Mouse (Mus musculus) adrenal gland, adult 2 months (tissue): ENCODE measurements around the gene Knop1. TPM values are rescaled to one million over a fixed set of nuclear protein-coding genes. Genes with fewer than 3 reads are reported as not detected.

ENCODE experiments used
- DNase-seq: peaks from one replicate; pipeline ENCODE4 v3.0.0; 2021
- polyA plus RNA-seq: library from polyadenylated mRNA; depleted of rRNA; stranded (reverse); fragments of >200 nt; gene quantifications from 2 replicates; pipeline ENCODE4 v1.2.3, GENCODE M21; 2012; rRNA removed
- total RNA-seq, 2 experiments: library from RNA; stranded (reverse); gene quantifications; 2 replicates each; pipeline ENCODE4 v1.2.3; 2021

Knop1 gene
- total and polyA plus RNA-seq, 3 experiments = 8.0 to 70.0 (median 34.6) TPM

DNA sequence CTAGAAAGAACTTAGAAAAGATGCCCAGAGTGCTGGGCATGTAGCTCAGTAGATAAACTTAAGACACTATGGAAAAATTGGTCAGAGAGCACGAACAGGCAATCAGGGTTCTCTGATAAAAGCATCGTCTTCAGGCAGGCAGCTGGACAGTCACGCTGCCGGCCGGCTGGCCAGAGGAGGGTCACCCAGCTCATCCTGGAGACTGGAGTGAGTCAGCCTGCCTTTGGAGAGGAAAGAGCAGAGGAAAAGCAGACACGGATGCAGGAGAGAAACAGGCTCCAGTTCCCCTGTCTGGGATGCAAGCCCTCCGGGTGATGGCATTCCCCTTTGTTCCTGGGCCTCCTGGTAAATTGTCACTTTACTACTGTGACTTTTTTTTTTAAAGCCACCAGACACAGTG lies 58.5 kb downstream of the Knop1 start:
- DNase-seq = no peak

DNA sequence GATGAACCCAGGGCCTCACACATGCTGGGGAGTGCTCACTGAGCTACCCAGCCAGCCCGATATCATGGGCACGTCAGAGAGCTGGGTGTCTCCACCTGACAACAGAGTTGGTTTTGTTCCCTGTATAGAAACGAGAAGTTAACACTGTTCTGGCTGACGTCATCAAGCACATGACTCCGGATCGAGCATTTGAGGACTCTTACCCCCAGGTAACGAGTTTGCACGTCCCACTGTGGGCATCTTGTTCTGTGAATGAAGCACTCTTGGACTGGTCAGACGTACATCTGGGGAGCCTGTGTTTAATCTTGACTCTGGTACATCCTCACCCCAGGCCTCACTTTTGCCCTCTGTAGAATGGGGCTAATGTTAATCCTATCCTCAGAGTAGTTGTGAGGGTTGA lies 59.2 kb downstream of the Knop1 start:
- DNase-seq = no peak

DNA sequence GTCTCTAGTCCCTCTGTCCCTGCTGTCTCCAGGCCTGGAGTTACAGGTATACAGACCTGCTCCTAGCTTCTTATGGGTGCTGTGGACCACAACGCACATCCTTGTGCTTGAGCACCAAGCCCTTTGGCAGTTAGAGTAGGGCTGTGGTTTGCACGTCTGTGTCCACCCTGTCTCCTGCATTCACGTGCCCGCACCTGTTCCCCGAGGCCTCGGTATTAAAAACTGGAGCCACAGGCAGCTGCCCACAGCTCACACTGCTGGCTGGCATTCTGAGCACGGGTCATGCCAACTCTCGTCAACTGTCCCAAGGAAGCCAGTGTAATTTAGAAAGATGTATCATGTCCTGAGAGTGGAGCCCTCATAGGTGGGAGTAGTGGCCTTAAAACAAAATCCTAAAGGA lies 60.3 kb downstream of the Knop1 start:
- no peak for DNase-seq

DNA sequence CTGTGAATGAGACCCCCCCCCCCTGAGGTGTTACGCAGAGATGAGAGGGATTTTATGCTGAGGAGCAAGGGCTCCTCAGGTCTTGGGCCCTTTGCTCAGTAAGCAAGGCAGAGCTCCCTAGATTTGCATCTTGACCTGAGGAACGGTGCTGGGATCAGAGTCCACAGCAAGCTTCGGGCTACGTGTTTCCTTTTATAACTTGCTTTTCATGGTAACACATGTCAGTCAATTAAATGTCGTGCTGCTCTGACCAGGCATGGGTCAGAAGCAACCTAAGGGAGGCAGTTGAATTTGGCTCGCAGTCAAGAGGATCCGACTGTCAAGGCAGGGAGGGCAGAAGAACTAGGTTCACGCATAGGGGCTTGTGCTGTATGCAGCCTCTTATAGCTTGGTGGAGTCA lies 62.2 kb downstream of the Knop1 start:
- no peak for DNase-seq

Other genes starting within 250 kb of the Knop1 start
- gene Gde1, start 150.5 kb downstream of the Knop1 start, total RNA-seq = 100 to 1,000 TPM; 111 to 162 TPM
- 1,038 and 1,224 TPM in 2 replicates for gene Gde1, start 150.5 kb downstream of the Knop1 start, polyA plus RNA-seq
- 1 to 10 TPM; 4.6 to 7.5 TPM for gene Ccp110, start 143.7 kb downstream of the Knop1 start, total RNA-seq
- 0.85 and 0.93 TPM in 2 replicates for gene Ccp110, start 143.7 kb downstream of the Knop1 start, polyA plus RNA-seq
- 10 to 100 TPM; 52.2 to 85.3 TPM for gene Vps35l, start 116.0 kb downstream of the Knop1 start, total RNA-seq
- gene Vps35l, start 116.0 kb downstream of the Knop1 start, polyA plus RNA-seq = 25.2 and 32.6 TPM in 2 replicates
- gene Iqck, start 502 bp downstream of the Knop1 start, total RNA-seq = 10 to 100 TPM; 14.7 to 44.3 TPM
- gene Iqck, start 502 bp downstream of the Knop1 start, polyA plus RNA-seq = 13.5 and 14.8 TPM in 2 replicates
- 100 to 1,000 TPM; 117 to 125 TPM for gene Gprc5b, start 139.0 kb upstream of the Knop1 start, total RNA-seq
- 130 and 137 TPM in 2 replicates for gene Gprc5b, start 139.0 kb upstream of the Knop1 start, polyA plus RNA-seq